Mouse (Mus musculus) MEL (cell line): Measurements from ENCODE around the gene C1qb.
A peak's percentile ranks its signal among the peaks of the same experiment; 100 is the strongest.

ENCODE experiments used
- BHLHE40 ChIP-seq: IDR thresholded peaks from 2 replicates; pipeline ENCODE4 v1.6.1; 2012; ENCODE audit warnings: low read depth, mild to moderate bottlenecking, inconsistent platforms, low read length, improper control_type of control experiment, borderline replicate concordance
- CTCF ChIP-seq, 3 experiments: IDR thresholded peaks in 2 of 3; conservative IDR thresholded peaks in 1 of 3; 2 replicates each; pipeline ENCODE4 v1.5.1; 2011 to 2012; ENCODE audit warnings: low read length in 3 of 3, low read depth in 2 of 3, mild to moderate bottlenecking in 2 of 3, improper control_type of control experiment in 1 of 3, inconsistent platforms in 1 of 3, mixed read lengths in 1 of 3, moderate library complexity in 1 of 3; ENCODE audit not compliant: control insufficient read depth in 1 of 3, insufficient read depth in 1 of 3, poor library complexity in 1 of 3, severe bottlenecking in 1 of 3
- GABPA ChIP-seq: IDR thresholded peaks from 2 replicates; pipeline ENCODE4 v1.6.1; 2012; ENCODE audit warnings: low read depth, mild to moderate bottlenecking, inconsistent platforms, low read length, improper control_type of control experiment, moderate library complexity
- POLR2A ChIP-seq, 2 experiments: IDR thresholded peaks; 2 replicates each; pipeline ENCODE4 v1.6.1; 2011 to 2012; ENCODE audit warnings: low read length in 2 of 2, mild to moderate bottlenecking in 2 of 2, control low read depth in 1 of 2, improper control_type of control experiment in 1 of 2, low read depth in 1 of 2, moderate library complexity in 1 of 2; ENCODE audit not compliant: control insufficient read depth in 1 of 2, insufficient read depth in 1 of 2, poor library complexity in 1 of 2
- RCOR1 ChIP-seq: IDR thresholded peaks from 2 replicates; pipeline ENCODE4 v1.6.1; 2012; ENCODE audit warnings: low read depth, mild to moderate bottlenecking, inconsistent platforms, low read length, improper control_type of control experiment
- TBP ChIP-seq: IDR thresholded peaks from 2 replicates; pipeline ENCODE4 v1.8.0; 2011; ENCODE audit warnings: low read depth, low read length, improper control_type of control experiment

DNA sequence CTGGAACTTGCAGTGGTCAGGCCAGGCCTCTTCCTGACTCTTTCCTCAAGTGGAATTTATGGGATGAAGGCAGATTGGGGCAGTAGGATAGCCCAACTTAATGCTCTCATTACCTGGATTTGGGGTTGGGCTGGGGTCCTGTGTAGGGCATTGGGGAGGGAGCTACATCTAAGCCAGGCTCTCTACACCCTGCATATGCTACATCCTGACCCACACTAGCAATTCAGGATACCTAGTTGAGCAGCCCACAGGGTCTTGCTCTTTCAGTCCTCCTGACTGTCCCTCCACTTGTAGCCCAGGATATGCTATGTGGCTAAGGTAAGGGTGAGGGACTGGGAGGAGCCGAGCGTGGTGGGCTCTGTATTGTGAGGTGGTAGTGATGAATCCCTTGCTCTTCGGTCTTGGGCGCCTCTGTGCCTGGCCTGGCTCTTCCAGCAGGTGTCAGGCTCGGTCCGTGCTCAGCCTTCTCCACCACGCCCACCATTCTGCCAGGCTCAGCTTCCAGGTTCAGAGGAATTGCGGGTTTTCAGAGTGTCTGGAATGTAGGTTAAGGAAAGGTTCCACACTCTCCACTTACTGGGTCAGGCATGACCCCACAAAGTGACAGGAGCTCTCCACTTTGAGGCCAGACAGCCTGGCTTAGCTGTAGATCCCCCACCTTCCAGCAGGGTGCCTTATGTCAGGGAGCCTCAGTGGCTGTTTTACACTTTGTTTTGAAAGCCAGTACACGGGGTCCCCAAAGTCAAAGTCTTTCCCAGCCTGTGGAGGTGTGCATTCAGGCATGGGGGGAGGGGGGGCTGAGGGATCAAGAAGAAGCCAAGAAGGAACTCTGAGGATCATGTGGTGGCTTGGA lies 7.9 kb upstream of the C1qb start:
- TF ChIP-seq CTCF (IDR thresholded peaks at IDR 0.05 in 2 of 3, conservative IDR thresholded peaks at IDR 0.05 in 1 of 3; ENCODE audit: control insufficient read depth in 1 of 3, insufficient read depth in 1 of 3, low read depth in 2 of 3, low read length in 3 of 3, poor library complexity in 1 of 3, severe bottlenecking in 1 of 3), result peak in 2 of 3 experiments; percentile 12 to 21; a peak in 3 of 6 replicates
- TF ChIP-seq POLR2A (IDR thresholded peaks at IDR 0.05; ENCODE audit: control insufficient read depth in 1 of 2, insufficient read depth in 1 of 2, low read depth in 1 of 2, low read length in 2 of 2, poor library complexity in 1 of 2), result no peak
- TF ChIP-seq RCOR1, result no peak
- no peak for TF ChIP-seq BHLHE40
- TF ChIP-seq TBP, result no peak
- TF ChIP-seq GABPA, result no peak
